Mouse (Mus musculus): ENCODE measurements around the gene Arl6ip5.

- TF ChIP-seq POLR2A (IDR thresholded peaks at IDR 0.05; ENCODE audit: low read depth, low read length), result no peak
- TF ChIP-seq CTCF (conservative IDR thresholded peaks at IDR 0.05; ENCODE audit: insufficient read depth, insufficient read length, low read depth, low read length), result 0 out of 2 replicates have a peak, but pooled peaks have one; percentile 30
Measured at GRCm38 (mm10) chr6:97250966-97251365, 40.5 kb downstream of the Arl6ip5 start.
